Mouse (Mus musculus) limb, embryonic 12.5 days (tissue): ENCODE data around the gene Pias1. TPM values are rescaled to one million over a fixed set of nuclear protein-coding genes. Genes with fewer than 3 reads are reported as not detected.

Experiments
- ATAC-seq: fragments of 200-750 bp; cut with Nextera tagmentation; 2 replicates; pipeline ENCODE4 v1.8.0; 2017; ENCODE audit warnings: low read depth, moderate TSS enrichment; ENCODE audit not compliant: insufficient number of reproducible peaks, insufficient read depth, low FRiP score, low TSS enrichment
- H3K27ac ChIP-seq: fragments of 300-500 bp; sonication (generic); 2 replicates; pipeline ENCODE4 v1.5.1; 2016; ENCODE audit warnings: mild to moderate bottlenecking, moderate library complexity
- H3K27me3 ChIP-seq: fragments of 300-500 bp; sonication (generic); 2 replicates; pipeline ENCODE4 v1.6.1; 2016; ENCODE audit warnings: mild to moderate bottlenecking, moderate library complexity
- H3K36me3 ChIP-seq: fragments of 300-500 bp; sonication (generic); 2 replicates; pipeline ENCODE4 v1.6.1; 2016; ENCODE audit warnings: mild to moderate bottlenecking, moderate library complexity
- H3K4me1 ChIP-seq: fragments of 300-500 bp; sonication (generic); replicated peaks from 2 replicates; pipeline ENCODE4 v1.6.1; 2016
- H3K4me2 ChIP-seq: fragments of 300-500 bp; sonication (generic); 2 replicates; pipeline ENCODE4 v1.6.1; 2016; ENCODE audit warnings: mild to moderate bottlenecking, moderate library complexity
- H3K4me3 ChIP-seq: fragments of 300-500 bp; sonication (generic); replicated peaks from 2 replicates; pipeline ENCODE4 v1.5.1; 2016; ENCODE audit warnings: mild to moderate bottlenecking
- H3K9ac ChIP-seq: fragments of 300-500 bp; sonication (generic); replicated peaks from 2 replicates; pipeline ENCODE4 v1.6.1; 2016; ENCODE audit warnings: mild to moderate bottlenecking, moderate library complexity
- H3K9me3 ChIP-seq: fragments of 300-500 bp; sonication (generic); 2 replicates; pipeline ENCODE4 v1.6.1; 2016; ENCODE audit warnings: mild to moderate bottlenecking, moderate library complexity
- WGBS: fragments of 180-500 bp; shearing (Covaris S2); methylation state at CpG from one replicate; pipeline ENCODE4 v1.1.7; 2016; 5-methylcytosine and 5-hydroxymethylcytosine counted together
- polyA plus RNA-seq: library from polyadenylated mRNA; unstranded; fragments of >200 nt; fragmentation: Nextera tagmentation; extraction: Ambion mirVana; gene quantifications from 2 replicates; pipeline ENCODE4 v1.2.1, GENCODE M21; 2016

Gene Pias1
- polyA plus RNA-seq, 1 experiment from 2014 or later: 50.2 TPM

DNA sequence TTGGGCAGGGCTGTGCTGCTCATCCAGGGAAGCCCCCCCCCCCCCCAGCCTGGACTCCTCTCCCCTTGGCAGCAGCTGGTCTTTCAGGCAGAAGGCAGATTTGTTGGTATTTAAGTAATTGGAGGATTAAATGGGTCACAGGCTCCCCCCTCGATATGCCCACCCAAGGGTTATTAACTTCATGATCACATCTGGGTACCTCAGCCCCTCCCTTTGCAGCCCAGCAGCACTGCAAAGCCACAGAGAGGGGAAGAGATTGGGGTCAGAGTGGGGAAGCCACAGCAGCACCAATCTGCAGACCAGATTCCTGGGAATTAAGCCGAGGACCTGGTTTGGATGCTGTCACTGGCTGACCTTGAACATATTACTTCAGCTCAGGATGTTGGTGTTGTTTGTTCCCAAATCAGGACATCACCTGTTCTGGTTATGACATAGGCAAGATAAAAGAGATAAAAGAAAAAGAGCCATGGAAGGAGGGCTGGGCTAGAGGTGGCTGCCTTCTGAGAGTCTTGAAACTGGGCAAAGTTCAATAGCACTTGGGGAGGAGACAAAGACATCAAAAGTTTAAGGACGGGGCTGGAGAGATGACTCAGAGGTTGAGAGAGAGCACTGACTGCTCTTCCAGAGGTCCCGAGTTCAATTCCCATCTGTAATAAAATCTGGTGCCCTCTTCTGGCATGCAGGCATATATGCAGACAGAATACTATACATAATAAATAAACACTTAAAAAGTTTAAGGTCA lies 151.8 kb downstream of the Pias1 start:
- 50% methylated on average over 4 of the region's 4 CpGs for WGBS
- no peak overlapping the region for H3K4me2 ChIP-seq
- no peaks in the 10 kb centered on the region for H3K36me3 ChIP-seq
- no peak overlapping the region for H3K4me3 ChIP-seq
- H3K27ac ChIP-seq: no peak overlapping the region
- no peak overlapping the region for H3K9ac ChIP-seq
- H3K4me1 ChIP-seq: peaks cover 19% of the 10 kb centered on the region
- no peaks in the 10 kb centered on the region for H3K27me3 ChIP-seq
- H3K9me3 ChIP-seq: no peaks in the 10 kb centered on the region
- no peak for ATAC-seq

DNA sequence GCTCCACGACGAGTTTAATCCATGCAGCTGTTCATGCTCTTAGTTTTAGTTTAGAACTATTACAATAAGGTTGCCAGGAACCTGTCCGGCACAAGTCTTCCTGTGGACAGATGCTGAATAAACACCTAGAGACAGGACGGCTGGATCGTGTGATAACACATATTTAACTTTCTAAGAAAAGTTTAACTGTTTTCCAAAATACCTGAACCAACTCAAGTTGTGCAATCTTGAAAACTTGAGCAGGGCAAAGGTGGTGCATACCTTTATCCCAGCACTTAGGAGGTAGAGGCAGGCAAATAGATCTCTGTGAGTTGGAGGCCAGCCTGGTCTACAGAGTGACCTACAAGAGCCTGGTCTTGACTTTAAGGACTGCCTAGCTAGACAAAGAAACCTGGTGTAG lies 152.8 kb downstream of the Pias1 start:
- no peaks in the 10 kb centered on the region for H3K27me3 ChIP-seq
- no peak for ATAC-seq
- no peaks in the 10 kb centered on the region for H3K9me3 ChIP-seq
- no peak overlapping the region for H3K4me3 ChIP-seq
- no peak overlapping the region for H3K9ac ChIP-seq
- peaks cover 14% of the 10 kb centered on the region for H3K4me1 ChIP-seq
- H3K27ac ChIP-seq: no peak overlapping the region
- 80% methylated on average over 5 of the region's 5 CpGs for WGBS
- H3K36me3 ChIP-seq: no peaks in the 10 kb centered on the region
- H3K4me2 ChIP-seq: no peak overlapping the region

DNA sequence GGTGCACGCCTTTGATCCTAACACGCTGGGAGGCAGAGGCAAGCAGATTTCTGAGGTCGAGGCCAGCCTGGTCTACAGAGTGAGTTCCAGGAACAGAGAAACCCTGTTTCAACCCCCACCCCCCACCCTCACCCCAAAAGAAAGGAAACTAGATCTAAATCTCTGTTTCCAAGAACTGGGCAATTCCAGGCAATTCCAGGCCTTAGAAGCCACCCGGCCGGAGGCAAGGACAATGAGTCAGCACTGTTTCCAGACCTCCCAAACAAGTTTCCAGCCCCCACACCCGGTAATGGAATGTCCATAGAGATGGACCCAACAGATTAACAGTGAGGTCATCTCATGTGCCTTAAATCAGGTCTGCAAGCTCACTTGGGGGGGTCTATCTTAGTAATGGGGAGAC lies 157.8 kb downstream of the Pias1 start:
- no peak for ATAC-seq
- Histone ChIP-seq H3K27ac (no peak overlapping the region), H3K4me3 (no peak overlapping the region), H3K27me3 (no peaks in the 10 kb centered on the region), H3K9me3 (no peaks in the 10 kb centered on the region), H3K36me3 (no peaks in the 10 kb centered on the region), H3K4me2 (no peak overlapping the region), H3K9ac (no peak overlapping the region), H3K4me1 (peaks cover 34% of the 10 kb centered on the region)
- WGBS: 80% methylated on average over 6 of the region's 6 CpGs

GRCm38 (mm10) chr9:62828662-62829086 lies 159.1 kb downstream of the Pias1 start:
- ATAC-seq: peak; percentile 91
- peak overlapping the region; percentile 51 for H3K4me2 ChIP-seq
- no peaks in the 10 kb centered on the region for H3K9me3 ChIP-seq
- 0% methylated on average over 23 of the region's 23 CpGs for WGBS
- no peaks in the 10 kb centered on the region for H3K27me3 ChIP-seq
- H3K36me3 ChIP-seq: no peaks in the 10 kb centered on the region
- peaks cover 35% of the 10 kb centered on the region for H3K4me1 ChIP-seq
- H3K9ac ChIP-seq: no peak overlapping the region
- H3K4me3 ChIP-seq: peak overlapping the region; percentile 30
- peak overlapping the region; percentile 56 for H3K27ac ChIP-seq

Other genes with a start within 250 kb of the Pias1 start
- 30.4 and 31.6 TPM in 2 replicates for gene Fem1b, start 176.0 kb downstream of the Pias1 start, polyA plus RNA-seq
- 13.4 and 14.2 TPM in 2 replicates for gene Cln6, start 149.1 kb downstream of the Pias1 start, polyA plus RNA-seq
- gene Calml4, start 129.8 kb downstream of the Pias1 start, polyA plus RNA-seq: 3.8 and 4.1 TPM in 2 replicates
- 0.11 and 0.12 TPM in 2 replicates for gene Skor1, start 161.0 kb upstream of the Pias1 start, polyA plus RNA-seq